Mouse (Mus musculus) intestine, embryonic 14.5 days (tissue): ENCODE measurements around the gene Skil. TPM values are rescaled to one million over a fixed set of nuclear protein-coding genes. Genes with fewer than 3 reads are reported as not detected.

ENCODE experiments used
- ATAC-seq: fragments of 200-750 bp; cut with Nextera tagmentation; replicated peaks from 2 replicates; pipeline ENCODE4 v1.8.0; 2017; ENCODE audit warnings: low read depth, moderate number of reproducible peaks, moderate TSS enrichment, moderate library complexity; ENCODE audit not compliant: low FRiP score, low TSS enrichment
- DNase-seq: peaks from one replicate; pipeline ENCODE4 v3.0.0-alpha.2; 2018; ENCODE audit warnings: low spot score
- H3K27ac ChIP-seq: fragments of 300-500 bp; sonication (generic); 2 replicates; pipeline ENCODE4 v1.5.1; 2014; ENCODE audit warnings: low read depth, mild to moderate bottlenecking, control low read depth
- H3K27me3 ChIP-seq: fragments of 300-500 bp; sonication (generic); replicated peaks from 2 replicates; pipeline ENCODE4 v1.6.1; 2014; ENCODE audit warnings: low read length, control low read depth; ENCODE audit not compliant: control insufficient read depth, insufficient read depth
- H3K36me3 ChIP-seq: fragments of 300-500 bp; sonication (generic); 2 replicates; pipeline ENCODE4 v1.6.1; 2014; ENCODE audit warnings: low read length, control low read depth; ENCODE audit not compliant: control insufficient read depth, insufficient read depth
- H3K4me1 ChIP-seq: fragments of 300-500 bp; sonication (generic); replicated peaks from 2 replicates; pipeline ENCODE4 v1.6.1; 2014; ENCODE audit warnings: low read length, control low read depth, mixed read lengths; ENCODE audit not compliant: control insufficient read depth, insufficient read depth
- H3K4me2 ChIP-seq: fragments of 300-500 bp; sonication (generic); 2 replicates; pipeline ENCODE4 v1.6.1; 2014; ENCODE audit warnings: low read length
- H3K4me3 ChIP-seq: fragments of 300-500 bp; sonication (generic); 2 replicates; pipeline ENCODE4 v1.5.1; 2014; ENCODE audit warnings: low read depth, low read length, control low read depth, mixed read lengths
- H3K9ac ChIP-seq: fragments of 300-500 bp; sonication (generic); 2 replicates; pipeline ENCODE4 v1.6.1; 2014; ENCODE audit warnings: mild to moderate bottlenecking, low read length
- H3K9me3 ChIP-seq: fragments of 300-500 bp; sonication (generic); 2 replicates; pipeline ENCODE4 v1.6.1; 2016; ENCODE audit warnings: low read length, control low read depth; ENCODE audit not compliant: control insufficient read depth
- WGBS: fragments of 180-500 bp; shearing (Covaris S2); extraction: QIAGEN DNeasy Blood & Tissue Kit; methylation state at CpG from one replicate; pipeline ENCODE4 v1.1.7; 2014; 5-methylcytosine and 5-hydroxymethylcytosine counted together
- polyA plus RNA-seq: library from polyadenylated mRNA; unstranded; fragments of >200 nt; fragmentation: Nextera tagmentation; extraction: Ambion mirVana; gene quantifications from 2 replicates; pipeline ENCODE4 v1.2.1, GENCODE M21; 2014

The Skil gene
- polyA plus RNA-seq, 1 experiment from 2014 or later = 25.0 TPM

DNA sequence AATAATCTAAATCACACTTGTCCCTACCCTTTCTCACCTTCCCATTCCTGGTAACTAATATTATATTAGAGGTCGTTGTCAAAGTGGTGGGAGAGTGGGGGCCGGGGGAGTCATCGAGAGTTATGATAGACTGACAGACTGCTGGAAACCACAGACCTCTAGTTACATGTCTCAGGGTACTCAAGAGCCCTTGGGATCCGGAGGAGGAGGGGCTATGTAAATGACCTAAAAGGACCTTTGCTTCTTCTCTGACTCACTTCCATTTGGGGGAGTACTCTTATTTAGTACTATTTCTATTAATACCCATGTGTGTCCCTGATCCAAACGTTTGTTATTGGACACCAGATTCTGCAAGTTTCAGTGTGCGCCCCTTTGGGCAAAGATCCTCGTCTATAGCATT is 4.9 kb upstream of the Skil start:
- Histone ChIP-seq H3K27me3 (no peaks in the 10 kb centered on the region), H3K27ac (no peak overlapping the region), H3K36me3 (no peaks in the 10 kb centered on the region), H3K4me1 (peaks cover 13% of the 10 kb centered on the region), H3K9me3 (no peaks in the 10 kb centered on the region), H3K9ac (no peak overlapping the region), H3K4me3 (no peak overlapping the region), H3K4me2 (no peak overlapping the region)
- DNase-seq = no peak
- ATAC-seq = no peak
- WGBS = 60% methylated on average over 7 of the region's 7 CpGs

DNA sequence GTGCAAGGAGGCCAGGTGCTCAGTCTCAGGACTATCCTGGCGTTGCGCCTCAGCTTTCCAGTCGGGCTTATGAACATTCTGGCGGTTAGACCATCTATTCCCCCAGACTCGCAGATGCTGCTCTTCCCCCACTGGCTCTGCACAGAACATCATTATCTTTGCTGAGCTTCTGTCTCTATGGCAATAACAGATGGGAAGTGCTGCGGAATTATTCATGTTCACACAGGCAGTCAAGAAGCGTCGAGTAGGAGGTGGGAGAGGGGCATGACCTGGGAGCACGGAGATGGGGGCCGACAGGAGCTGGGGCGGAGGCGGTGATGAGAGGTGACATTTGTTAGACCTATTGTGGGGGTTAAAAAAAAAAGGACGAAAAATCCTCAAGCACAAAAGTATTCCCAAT is 1.7 kb upstream of the Skil start:
- Histone ChIP-seq H3K4me1 (peaks cover 32% of the 10 kb centered on the region), H3K36me3 (peaks cover 6% of the 10 kb centered on the region), H3K4me2 (peak overlapping the region; percentile 73), H3K27ac (peak overlapping the region; percentile 99), H3K4me3 (peak overlapping the region; percentile 63), H3K9me3 (no peaks in the 10 kb centered on the region), H3K9ac (peak overlapping the region; percentile 79), H3K27me3 (no peaks in the 10 kb centered on the region)
- peak; percentile 78 for DNase-seq
- WGBS = 2% methylated on average over 13 of the region's 13 CpGs
- ATAC-seq = no peak

DNA sequence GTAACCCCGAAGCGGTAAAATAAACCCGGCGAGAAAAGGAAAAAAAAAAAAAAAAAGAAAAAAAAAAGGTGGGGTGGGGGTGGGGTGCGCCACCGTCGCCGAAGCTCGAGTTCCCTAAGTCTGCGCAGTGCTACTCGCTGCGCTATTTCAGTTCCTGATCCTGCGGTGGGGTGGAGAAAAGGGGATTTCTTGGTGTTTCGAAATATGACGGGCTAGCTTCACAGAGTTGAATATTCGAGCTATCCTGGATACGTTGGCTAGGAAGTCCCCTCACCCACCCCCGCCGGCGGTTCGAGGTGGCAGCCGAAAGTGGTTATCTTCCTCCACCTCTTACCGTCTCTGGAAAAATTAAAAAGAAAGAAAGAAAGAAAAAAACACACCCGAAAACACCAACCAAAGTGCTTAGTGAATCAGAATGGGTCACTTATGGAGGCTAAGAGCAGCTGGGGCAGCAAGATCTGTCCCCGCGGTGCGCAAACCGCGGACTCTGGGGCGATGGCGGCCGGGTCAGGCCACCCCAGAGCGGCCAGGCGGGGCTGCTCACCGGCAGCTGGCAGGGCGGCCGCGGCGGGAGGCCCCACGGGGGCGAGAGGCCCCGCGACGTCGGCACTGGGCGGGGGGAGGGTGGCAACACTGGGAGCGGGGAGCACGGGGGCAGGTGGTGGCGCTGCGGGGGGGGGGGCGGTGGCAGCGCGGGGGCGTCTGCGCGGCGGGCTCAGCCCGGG is 1.1 kb upstream of the Skil start:
- peaks cover 29% of the 10 kb centered on the region for H3K4me1 ChIP-seq
- ATAC-seq (peak; percentile 50), DNase-seq (peak; percentile 85)
- H3K27ac ChIP-seq = peak overlapping the region; percentile 99
- peak overlapping the region; percentile 79 for H3K9ac ChIP-seq
- peaks cover 11% of the 10 kb centered on the region for H3K36me3 ChIP-seq
- peak overlapping the region; percentile 73 for H3K4me2 ChIP-seq
- H3K9me3 ChIP-seq = no peaks in the 10 kb centered on the region
- under 1% methylated on average over 50 of the region's 58 CpGs for WGBS
- peak overlapping the region; percentile 63 for H3K4me3 ChIP-seq
- no peaks in the 10 kb centered on the region for H3K27me3 ChIP-seq

DNA sequence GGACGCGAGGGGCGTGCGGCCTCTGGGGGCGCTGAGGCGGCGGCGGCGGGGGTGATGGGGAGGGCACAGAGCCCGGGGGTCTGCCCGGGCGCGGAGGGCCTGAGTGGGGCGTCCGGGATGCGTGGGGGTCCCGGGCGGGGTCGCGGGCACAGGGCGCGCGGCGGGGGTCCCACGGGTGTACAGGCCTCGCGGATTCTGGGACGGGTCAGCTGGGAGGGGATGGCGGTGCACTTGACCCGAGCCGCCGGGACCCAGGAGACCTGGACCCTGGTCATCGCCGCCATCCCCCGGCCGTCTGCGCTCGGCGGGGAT is 277 bp downstream of the Skil start:
- Histone ChIP-seq H3K4me3 (peak overlapping the region; percentile 63), H3K27me3 (no peaks in the 10 kb centered on the region), H3K4me2 (peak overlapping the region; percentile 73), H3K36me3 (peaks cover 11% of the 10 kb centered on the region), H3K9me3 (no peaks in the 10 kb centered on the region), H3K27ac (peak overlapping the region; percentile 99), H3K9ac (peak overlapping the region; percentile 79), H3K4me1 (peaks cover 34% of the 10 kb centered on the region)
- 2% methylated on average over 36 of the region's 39 CpGs for WGBS
- DNase-seq = no peak
- ATAC-seq = peak; percentile 32

DNA sequence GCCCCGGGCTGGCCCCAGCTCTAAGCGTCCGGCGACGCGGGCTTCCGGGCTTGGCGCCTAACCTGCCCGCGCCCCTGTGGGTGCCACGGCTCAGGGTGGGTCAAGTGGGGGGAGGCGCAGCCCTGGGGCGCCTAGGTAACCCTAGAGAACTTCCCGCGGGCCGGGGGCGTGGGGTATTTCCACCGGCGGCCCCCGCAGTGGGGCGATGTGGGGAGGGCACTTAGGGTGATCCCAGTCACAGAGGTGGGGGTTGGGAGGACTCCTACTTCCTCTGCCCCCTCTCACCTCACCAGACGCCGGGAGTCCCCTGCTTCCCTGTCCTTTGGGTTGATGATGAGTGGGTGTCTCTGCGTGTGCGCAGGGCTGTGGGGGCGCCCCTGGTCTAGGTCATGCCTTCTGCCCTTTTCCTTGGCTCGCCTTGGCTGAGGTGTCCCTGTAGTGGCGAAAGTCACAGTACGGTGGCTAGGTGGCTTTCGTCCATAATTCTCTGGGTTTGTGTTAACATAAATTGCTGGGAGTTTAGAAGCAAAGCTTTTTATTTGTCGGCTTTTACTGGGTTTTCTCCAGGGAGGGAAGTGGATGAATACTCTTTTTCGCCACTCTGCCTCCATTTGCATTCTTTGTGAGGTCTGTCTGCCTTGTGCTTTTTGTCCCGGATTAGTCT is 765 bp downstream of the Skil start:
- H3K4me3 ChIP-seq = peak overlapping the region; percentile 63
- peaks cover 11% of the 10 kb centered on the region for H3K36me3 ChIP-seq
- H3K9me3 ChIP-seq = no peaks in the 10 kb centered on the region
- peak overlapping the region; percentile 79 for H3K9ac ChIP-seq
- H3K4me1 ChIP-seq = peaks cover 36% of the 10 kb centered on the region
- DNase-seq (peak; percentile 76), ATAC-seq (peak; percentile 4; the same call in 1 of the 2 replicates)
- WGBS = under 1% methylated on average over 33 of the region's 33 CpGs
- peak overlapping the region; percentile 73 for H3K4me2 ChIP-seq
- peak overlapping the region; percentile 99 for H3K27ac ChIP-seq
- H3K27me3 ChIP-seq = no peaks in the 10 kb centered on the region

DNA sequence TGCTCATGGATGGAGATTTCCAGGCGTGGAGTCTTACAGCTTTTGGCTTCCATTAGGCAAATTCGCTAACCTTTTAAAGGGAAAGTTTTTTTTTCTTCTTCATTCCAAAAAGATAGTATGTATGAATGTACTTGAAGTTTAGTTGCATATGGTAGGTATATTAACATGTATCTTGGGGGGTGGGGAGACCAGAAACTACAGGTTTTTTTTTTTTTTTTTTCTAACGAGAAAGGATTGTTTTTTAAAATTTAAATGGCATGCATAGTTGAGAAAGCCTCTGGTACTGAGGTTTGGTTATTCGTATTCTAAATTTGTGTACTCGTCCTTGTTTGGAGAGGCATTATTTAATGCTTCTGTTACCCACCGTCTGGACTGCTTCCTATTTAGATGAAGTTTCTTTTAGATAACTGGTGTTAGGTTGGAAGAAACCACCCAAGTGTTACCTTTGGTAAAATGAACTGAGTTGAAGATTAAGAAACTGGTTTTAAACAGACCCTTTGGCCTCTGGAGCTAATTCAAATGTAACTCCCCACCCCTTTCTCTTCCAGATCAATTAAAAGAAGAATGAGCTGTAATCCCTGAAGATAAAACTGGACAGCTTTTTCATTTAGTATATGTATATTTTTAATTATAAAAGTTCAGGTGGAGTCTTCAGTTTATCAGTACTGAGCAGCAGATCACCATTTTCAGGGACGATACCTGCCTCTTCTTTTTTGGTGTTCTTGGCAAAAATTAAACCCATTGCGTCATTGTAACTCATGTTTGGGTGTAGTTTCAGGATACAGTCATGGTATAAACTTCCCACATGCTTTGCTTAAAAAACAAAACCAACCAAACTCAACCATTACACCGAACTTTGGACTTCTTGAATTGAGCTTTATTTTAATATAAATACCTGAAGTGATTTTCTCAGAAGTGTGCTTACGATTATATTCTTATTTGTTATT is 1.6 kb downstream of the Skil start:
- no peak for ATAC-seq
- DNase-seq = no peak
- peaks cover 11% of the 10 kb centered on the region for H3K36me3 ChIP-seq
- peak overlapping the region; percentile 63 for H3K4me3 ChIP-seq
- H3K9me3 ChIP-seq = no peaks in the 10 kb centered on the region
- H3K9ac ChIP-seq = peak overlapping the region; percentile 79
- 36% methylated on average over 10 of the region's 10 CpGs for WGBS
- no peaks in the 10 kb centered on the region for H3K27me3 ChIP-seq
- H3K4me1 ChIP-seq = peaks cover 36% of the 10 kb centered on the region
- peak overlapping the region; percentile 73 for H3K4me2 ChIP-seq
- peak overlapping the region; percentile 99 for H3K27ac ChIP-seq

DNA sequence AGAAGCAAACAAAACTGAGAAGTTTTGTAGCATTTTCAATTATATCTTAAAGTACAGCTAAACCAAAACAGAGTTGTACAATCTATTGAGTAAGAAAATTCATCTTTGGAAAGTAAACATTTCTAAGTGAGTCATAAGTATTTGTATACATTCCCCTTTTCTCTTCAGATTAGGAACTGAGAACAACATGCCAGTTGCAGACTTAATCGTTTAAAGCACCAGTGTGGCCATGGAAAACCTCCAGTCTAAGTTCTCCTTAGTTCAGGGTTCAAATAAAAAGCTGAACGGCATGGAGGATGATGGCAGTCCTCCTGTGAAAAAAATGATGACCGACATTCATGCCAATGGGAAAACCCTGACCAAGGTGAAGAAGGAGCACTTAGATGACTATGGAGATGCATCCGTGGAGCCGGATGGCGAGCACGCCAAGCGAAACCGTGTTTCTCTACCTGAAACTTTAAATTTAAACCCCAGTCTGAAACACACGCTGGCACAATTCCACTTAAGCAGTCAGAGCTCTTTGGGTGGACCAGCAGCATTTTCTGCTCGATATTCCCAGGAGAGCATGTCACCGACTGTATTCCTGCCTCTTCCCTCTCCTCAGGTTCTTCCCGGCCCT is 2.4 kb downstream of the Skil start:
- H3K27ac ChIP-seq = no peak overlapping the region
- DNase-seq (no peak), ATAC-seq (no peak)
- 81% methylated on average over 13 of the region's 13 CpGs for WGBS
- H3K4me1 ChIP-seq = peaks cover 36% of the 10 kb centered on the region
- H3K4me2 ChIP-seq = peak overlapping the region; percentile 2; the same call in 1 of the 2 replicates
- H3K9me3 ChIP-seq = no peaks in the 10 kb centered on the region
- H3K36me3 ChIP-seq = peaks cover 11% of the 10 kb centered on the region
- H3K27me3 ChIP-seq = no peaks in the 10 kb centered on the region
- H3K4me3 ChIP-seq = no peak overlapping the region
- no peak overlapping the region for H3K9ac ChIP-seq

DNA sequence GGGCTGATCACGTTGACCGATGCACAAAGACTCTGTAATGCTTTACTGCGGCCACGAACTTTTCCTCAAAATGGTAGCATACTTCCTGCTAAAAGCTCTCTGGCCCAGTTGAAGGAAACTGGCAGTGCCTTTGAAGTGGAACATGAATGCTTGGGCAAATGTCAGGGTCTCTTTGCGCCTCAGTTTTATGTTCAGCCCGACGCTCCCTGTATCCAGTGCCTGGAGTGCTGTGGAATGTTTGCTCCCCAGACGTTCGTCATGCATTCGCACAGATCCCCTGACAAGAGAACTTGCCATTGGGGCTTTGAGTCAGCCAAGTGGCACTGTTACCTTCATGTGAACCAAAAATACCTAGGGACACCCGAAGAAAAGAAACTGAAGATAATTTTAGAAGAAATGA is 3.1 kb downstream of the Skil start:
- Histone ChIP-seq H3K4me3 (no peak overlapping the region), H3K27ac (no peak overlapping the region), H3K4me2 (peak overlapping the region; percentile 2; the same call in 1 of the 2 replicates), H3K9me3 (no peaks in the 10 kb centered on the region), H3K36me3 (peaks cover 11% of the 10 kb centered on the region), H3K27me3 (no peaks in the 10 kb centered on the region), H3K4me1 (peaks cover 32% of the 10 kb centered on the region), H3K9ac (no peak overlapping the region)
- ATAC-seq (no peak), DNase-seq (no peak)
- 64% methylated on average over 11 of the region's 11 CpGs for WGBS
